Mouse (Mus musculus) MEL (cell line): ENCODE data around the gene Papss2. TPM values are rescaled to one million over a fixed set of nuclear protein-coding genes. Genes with fewer than 3 reads are reported as not detected.
A peak's percentile ranks its signal among the peaks of the same experiment; 100 is the strongest.

Experiments used
- DNase-seq: peaks from one replicate; pipeline ENCODE4 v3.0.0; 2011; ENCODE audit warnings: low read depth, low spot score
- H3K27ac ChIP-seq: 2 replicates; pipeline ENCODE4 v1.5.1; 2012; ENCODE audit warnings: low read depth, mild to moderate bottlenecking, control low read depth, low read length, moderate library complexity; ENCODE audit not compliant: control insufficient read depth
- H3K27me3 ChIP-seq, 2 experiments: fragments of 150-350 bp in 1 of 2; sonication (generic) in 1 of 2; 2 replicates each; pipeline ENCODE4 v1.6.1; 2012; ENCODE audit warnings: low read length in 2 of 2, mild to moderate bottlenecking in 2 of 2, improper control_type of control experiment in 1 of 2, moderate library complexity in 1 of 2; ENCODE audit not compliant: insufficient read depth in 2 of 2, control insufficient read depth in 1 of 2
- H3K36me3 ChIP-seq, 2 experiments: 2 replicates each; pipeline ENCODE4 v1.6.1; 2012 to 2014; ENCODE audit warnings: low read length in 2 of 2, improper control_type of control experiment in 1 of 2, inconsistent platforms in 1 of 2, mild to moderate bottlenecking in 1 of 2; ENCODE audit not compliant: insufficient read depth in 2 of 2, control insufficient read depth in 1 of 2
- H3K4me1 ChIP-seq, 2 experiments: fragments of 150-350 bp in 1 of 2; sonication (generic) in 1 of 2; 2 replicates each; pipeline ENCODE4 v1.6.1; 2012; ENCODE audit warnings: low read length in 2 of 2, improper control_type of control experiment in 1 of 2, mild to moderate bottlenecking in 1 of 2; ENCODE audit not compliant: insufficient read depth in 2 of 2, control insufficient read depth in 1 of 2
- H3K4me3 ChIP-seq, 2 experiments: fragments of 150-350 bp in 1 of 2; sonication (generic) in 1 of 2; 2 replicates each; pipeline ENCODE4 v1.5.1; 2012; ENCODE audit warnings: low read depth in 2 of 2, low read length in 2 of 2, mild to moderate bottlenecking in 2 of 2, moderate library complexity in 2 of 2, control low read depth in 1 of 2, improper control_type of control experiment in 1 of 2; ENCODE audit not compliant: control insufficient read depth in 1 of 2, insufficient read depth in 1 of 2
- H3K79me2 ChIP-seq: 2 replicates; pipeline ENCODE4 v1.6.1; 2012; ENCODE audit warnings: mild to moderate bottlenecking, low read length, moderate library complexity; ENCODE audit not compliant: control insufficient read depth, poor library complexity, insufficient read depth
- H3K9ac ChIP-seq: 2 replicates; pipeline ENCODE4 v1.6.1; 2012; ENCODE audit warnings: low read depth, mild to moderate bottlenecking, control low read depth, low read length, moderate library complexity; ENCODE audit not compliant: control insufficient read depth, poor library complexity, severe bottlenecking
- H3K9me3 ChIP-seq: fragments of 150-350 bp; sonication (generic); replicated peaks from 2 replicates; pipeline ENCODE4 v1.6.1; 2012; ENCODE audit warnings: mild to moderate bottlenecking, low read length, improper control_type of control experiment, moderate library complexity; ENCODE audit not compliant: insufficient read depth
- BHLHE40 ChIP-seq: IDR thresholded peaks from 2 replicates; pipeline ENCODE4 v1.6.1; 2012; ENCODE audit warnings: low read depth, mild to moderate bottlenecking, inconsistent platforms, low read length, improper control_type of control experiment, borderline replicate concordance
- CHD1 ChIP-seq: IDR thresholded peaks from 2 replicates; pipeline ENCODE4 v1.6.1; 2012; ENCODE audit warnings: low read depth, mild to moderate bottlenecking, inconsistent platforms, low read length, improper control_type of control experiment
- CHD2 ChIP-seq: IDR thresholded peaks from 2 replicates; pipeline ENCODE4 v1.6.1; 2011; ENCODE audit warnings: low read length, improper control_type of control experiment
- CTCF ChIP-seq, 3 experiments: IDR thresholded peaks in 2 of 3; conservative IDR thresholded peaks in 1 of 3; 2 replicates each; pipeline ENCODE4 v1.5.1; 2011 to 2012; ENCODE audit warnings: low read length in 3 of 3, low read depth in 2 of 3, mild to moderate bottlenecking in 2 of 3, improper control_type of control experiment in 1 of 3, inconsistent platforms in 1 of 3, mixed read lengths in 1 of 3, moderate library complexity in 1 of 3; ENCODE audit not compliant: control insufficient read depth in 1 of 3, insufficient read depth in 1 of 3, poor library complexity in 1 of 3, severe bottlenecking in 1 of 3
- E2F4 ChIP-seq: IDR thresholded peaks from 2 replicates; pipeline ENCODE4 v1.6.1; 2011; ENCODE audit warnings: low read depth, low read length, improper control_type of control experiment, borderline replicate concordance
- ELF1 ChIP-seq: IDR thresholded peaks from 2 replicates; pipeline ENCODE4 v1.6.1; 2014; ENCODE audit warnings: low read depth, mild to moderate bottlenecking, inconsistent platforms, low read length, improper control_type of control experiment, moderate library complexity
- EP300 ChIP-seq, 2 experiments: IDR thresholded peaks; 2 replicates each; pipeline ENCODE4 v1.6.1; 2011; ENCODE audit warnings: improper control_type of control experiment in 2 of 2, low read length in 2 of 2, low read depth in 1 of 2, mild to moderate bottlenecking in 1 of 2
- ETS1 ChIP-seq: IDR thresholded peaks from 2 replicates; pipeline ENCODE4 v1.6.1; 2012; ENCODE audit warnings: low read depth, mild to moderate bottlenecking, inconsistent platforms, low read length, improper control_type of control experiment, moderate library complexity
- GATA1 ChIP-seq: IDR thresholded peaks from 2 replicates; pipeline ENCODE4 v1.6.1; 2011; ENCODE audit warnings: low read depth, low read length, improper control_type of control experiment
- HCFC1 ChIP-seq: IDR thresholded peaks from 2 replicates; pipeline ENCODE4 v1.6.1; 2012; ENCODE audit warnings: low read depth, mild to moderate bottlenecking, inconsistent platforms, low read length, improper control_type of control experiment, moderate library complexity
- KAT2A ChIP-seq: conservative IDR thresholded peaks from 2 replicates; pipeline ENCODE4 v1.6.1; 2012; ENCODE audit warnings: low read depth, low read length, improper control_type of control experiment, inconsistent platforms
- MAFK ChIP-seq: IDR thresholded peaks from 2 replicates; pipeline ENCODE4 v1.6.1; 2011; ENCODE audit warnings: low read depth, mild to moderate bottlenecking, low read length, improper control_type of control experiment, borderline replicate concordance
- MAX ChIP-seq: IDR thresholded peaks from 2 replicates; pipeline ENCODE4 v1.6.1; 2011; ENCODE audit warnings: low read length, improper control_type of control experiment
- MXI1 ChIP-seq: IDR thresholded peaks from 2 replicates; pipeline ENCODE4 v1.6.1; 2011; ENCODE audit warnings: mild to moderate bottlenecking, low read depth, low read length, improper control_type of control experiment
- MYB ChIP-seq: IDR thresholded peaks from 2 replicates; pipeline ENCODE4 v1.6.1; 2011; ENCODE audit warnings: mild to moderate bottlenecking, low read depth, low read length, improper control_type of control experiment
- MYC ChIP-seq: IDR thresholded peaks from 2 replicates; pipeline ENCODE4 v1.6.1; 2011; ENCODE audit warnings: low read depth, mild to moderate bottlenecking, low read length, improper control_type of control experiment, moderate library complexity
- NELFE ChIP-seq: IDR thresholded peaks from 2 replicates; pipeline ENCODE4 v1.6.1; 2011; ENCODE audit warnings: low read depth, low read length, improper control_type of control experiment
- POLR2A ChIP-seq, 2 experiments: IDR thresholded peaks; 2 replicates each; pipeline ENCODE4 v1.6.1; 2011 to 2012; ENCODE audit warnings: low read length in 2 of 2, mild to moderate bottlenecking in 2 of 2, control low read depth in 1 of 2, improper control_type of control experiment in 1 of 2, low read depth in 1 of 2, moderate library complexity in 1 of 2; ENCODE audit not compliant: control insufficient read depth in 1 of 2, insufficient read depth in 1 of 2, poor library complexity in 1 of 2
- RAD21 ChIP-seq: IDR thresholded peaks from 2 replicates; pipeline ENCODE4 v1.6.1; 2011; ENCODE audit warnings: mild to moderate bottlenecking, low read depth, low read length, improper control_type of control experiment
- RCOR1 ChIP-seq: IDR thresholded peaks from 2 replicates; pipeline ENCODE4 v1.6.1; 2012; ENCODE audit warnings: low read depth, mild to moderate bottlenecking, inconsistent platforms, low read length, improper control_type of control experiment
- SIN3A ChIP-seq: IDR thresholded peaks from 2 replicates; pipeline ENCODE4 v1.6.1; 2012; ENCODE audit warnings: low read length, improper control_type of control experiment, inconsistent platforms
- SMC3 ChIP-seq: IDR thresholded peaks from 2 replicates; pipeline ENCODE4 v1.6.1; 2011; ENCODE audit warnings: low read depth, low read length, improper control_type of control experiment
- TAL1 ChIP-seq: IDR thresholded peaks from 2 replicates; pipeline ENCODE4 v1.6.1; 2012; ENCODE audit warnings: mild to moderate bottlenecking, inconsistent platforms, low read length, moderate library complexity, mixed read lengths
- TBP ChIP-seq: IDR thresholded peaks from 2 replicates; pipeline ENCODE4 v1.8.0; 2011; ENCODE audit warnings: low read depth, low read length, improper control_type of control experiment
- TCF12 ChIP-seq: IDR thresholded peaks from 2 replicates; pipeline ENCODE4 v1.6.1; 2014; ENCODE audit warnings: low read depth, mild to moderate bottlenecking, inconsistent platforms, low read length, improper control_type of control experiment, moderate library complexity
- UBTF ChIP-seq: IDR thresholded peaks from 2 replicates; pipeline ENCODE4 v1.6.1; 2012; ENCODE audit warnings: low read depth, mild to moderate bottlenecking, inconsistent platforms, low read length, improper control_type of control experiment, moderate library complexity, borderline replicate concordance; ENCODE audit not compliant: insufficient read depth
- ZC3H11A ChIP-seq: IDR thresholded peaks from 2 replicates; pipeline ENCODE4 v1.6.1; 2012; ENCODE audit warnings: low read depth, mild to moderate bottlenecking, inconsistent platforms, low read length, improper control_type of control experiment
- ZKSCAN1 ChIP-seq: IDR thresholded peaks from 2 replicates; pipeline ENCODE4 v1.6.1; 2012; ENCODE audit warnings: low read depth, mild to moderate bottlenecking, inconsistent platforms, low read length, improper control_type of control experiment, moderate library complexity
- ZMIZ1 ChIP-seq: IDR thresholded peaks from 2 replicates; pipeline ENCODE4 v1.6.1; 2012; ENCODE audit warnings: low read depth, mild to moderate bottlenecking, inconsistent platforms, low read length, improper control_type of control experiment, moderate library complexity
- ZNF384 ChIP-seq: IDR thresholded peaks from 2 replicates; pipeline ENCODE4 v1.6.1; 2012; ENCODE audit warnings: low read depth, mild to moderate bottlenecking, inconsistent platforms, low read length, improper control_type of control experiment
- polyA plus RNA-seq, 2 experiments: library from polyadenylated mRNA; stranded (reverse) in 1 of 2; unstranded in 1 of 2; fragments of >175 nt in 1 of 2; fragments of >200 nt in 1 of 2; gene quantifications; 2 replicates each; pipeline versions ENCODE4 v1.2.1 to v1.2.4; 2012; ENCODE audit warnings: low replicate concordance in 2 of 2, low read depth in 1 of 2; ENCODE audit not compliant: insufficient read length in 2 of 2, insufficient read depth in 1 of 2, missing spikeins in 1 of 2
- total RNA-seq: library from RNA; depleted of rRNA; stranded (reverse); fragments of 300-350 nt; gene quantifications from 2 replicates; pipeline ENCODE4 v1.2.3, GENCODE M21; 2012

Gene Papss2
- total and polyA plus RNA-seq, 3 experiments, result 1.7 to 2.6 TPM; not detected in 1

GRCm38 (mm10) chr19:32711761-32712541 is 116.4 kb downstream of the Papss2 start (continued):
- TF ChIP-seq ETS1 (0 out of 2 replicates have a peak, but pooled peaks have one; percentile 8), ZC3H11A (no peak), MYB (no peak), MAFK (no peak), ELF1 (peak; percentile 82), UBTF (0 out of 2 replicates have a peak, but pooled peaks have one; percentile 49), GATA1 (no peak), RCOR1 (no peak), NELFE (peak; percentile 98), HCFC1 (peak; percentile 89), TAL1 (no peak), TCF12 (peak; percentile 68), TBP (peak; percentile 35), KAT2A (peak; percentile 70; the same call in 1 of the 2 replicates), POLR2A (IDR thresholded peaks at IDR 0.05; ENCODE audit: control insufficient read depth in 1 of 2, insufficient read depth in 1 of 2, low read depth in 1 of 2, low read length in 2 of 2, poor library complexity in 1 of 2) (peak; percentile 86 to 99), CHD2 (no peak; the same call in 1 of the 2 replicates), BHLHE40 (peak; percentile 15; the same call in 1 of the 2 replicates), ZMIZ1 (no peak; the same call in 1 of the 2 replicates), ZKSCAN1 (no peak), E2F4 (peak; percentile 20; the same call in 1 of the 2 replicates), RAD21 (no peak), EP300 (IDR thresholded peaks at IDR 0.05; ENCODE audit: low read depth in 1 of 2, low read length in 2 of 2) (no peak)
- TF ChIP-seq, all 39 proteins: peak for 18

- peak; percentile 90 for DNase-seq
- peaks cover 0 to 16% of the 10 kb centered on the region in 2 experiments; a peak in 3 of 4 replicates for H3K4me1 ChIP-seq
These were observed 117.0 kb downstream of the Papss2 start for GRCm38 (mm10) chr19:32712588-32713042.

More at GRCm38 (mm10) chr19:32712588-32713042, 117.0 kb downstream of the Papss2 start:
- Histone ChIP-seq H3K9me3 (no peaks in the 10 kb centered on the region), H3K36me3 (peaks cover 0 to 20% of the 10 kb centered on the region in 2 experiments; a peak in 2 of 4 replicates), H3K27me3 (no peaks in the 10 kb centered on the region), H3K9ac (peak overlapping the region; percentile 73), H3K27ac (peak overlapping the region; percentile 66), H3K4me3 (peak overlapping the region; percentile 81 to 87), H3K79me2 (peaks cover 32% of the 10 kb centered on the region)
- TF ChIP-seq SIN3A (peak; percentile 71), MAX (peak; percentile 3; the same call in 1 of the 2 replicates), RAD21 (no peak), MYC (0 out of 2 replicates have a peak, but pooled peaks have one; percentile 80), CTCF (IDR thresholded peaks at IDR 0.05 in 2 of 3, conservative IDR thresholded peaks at IDR 0.05 in 1 of 3; ENCODE audit: control insufficient read depth in 1 of 3, insufficient read depth in 1 of 3, low read depth in 2 of 3, low read length in 3 of 3, poor library complexity in 1 of 3, severe bottlenecking in 1 of 3) (peak in 2 of 3 experiments; percentile 15 to 29; a peak in 2 of 6 replicates), ZC3H11A (no peak), CHD1 (no peak), E2F4 (peak; percentile 2; the same call in 1 of the 2 replicates), ZNF384 (no peak), MXI1 (peak; percentile 65), POLR2A (IDR thresholded peaks at IDR 0.05; ENCODE audit: control insufficient read depth in 1 of 2, insufficient read depth in 1 of 2, low read depth in 1 of 2, low read length in 2 of 2, poor library complexity in 1 of 2) (peak in 1 of 2 experiments; percentile 20; a peak in 1 of 4 replicates), SMC3 (peak; percentile 38)
